Mouse (Mus musculus) heart, adult 2 months (tissue): ENCODE data around the gene Simc1.

ENCODE experiments used
- CTCF ChIP-seq: fragments of 200-600 bp; IDR thresholded peaks from 2 replicates; pipeline ENCODE4 v1.8.1; 2022; ENCODE audit warnings: antibody characterized with exemption, mild to moderate bottlenecking, moderate library complexity
- EP300 ChIP-seq: fragments of 200-500 bp; IDR thresholded peaks from 2 replicates; pipeline ENCODE4 v1.6.1; 2011; ENCODE audit warnings: low read depth, low read length, control low read depth; ENCODE audit not compliant: insufficient read depth
- POLR2A ChIP-seq: fragments of 200-500 bp; IDR thresholded peaks from 2 replicates; pipeline ENCODE4 v1.6.1; 2011; ENCODE audit warnings: mild to moderate bottlenecking, low read depth, low read length, control low read depth; ENCODE audit not compliant: insufficient read depth

DNA sequence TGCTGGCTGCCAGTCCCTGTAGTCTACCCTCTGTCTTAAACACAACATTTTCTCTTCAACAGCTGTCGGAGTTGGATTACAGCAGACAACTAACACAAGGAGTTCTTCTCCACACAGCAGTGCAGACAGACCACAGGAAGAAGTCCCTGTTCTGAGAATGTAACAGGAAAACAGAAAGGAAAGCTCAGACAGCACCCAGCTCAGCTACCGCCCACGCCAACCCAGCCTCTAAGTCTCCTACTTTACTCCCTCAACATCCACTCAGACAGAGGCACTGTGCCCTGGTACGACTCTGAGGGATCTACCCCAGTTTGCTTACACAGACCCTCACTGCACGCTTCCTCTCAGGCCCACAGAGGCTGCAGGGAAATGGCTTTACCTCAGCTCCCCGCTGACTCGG, 57.0 kb downstream of the Simc1 start:
- TF ChIP-seq POLR2A = no peak
- TF ChIP-seq CTCF = no peak
- TF ChIP-seq EP300 = no peak
